Mouse (Mus musculus) thymus, postnatal 25 days (tissue): ENCODE results near the gene Arhgef25.
"Not testable (repeated sequence)": the region's sequence is repeated elsewhere in the genome, so short reads cannot be mapped to it uniquely, and the experiment has no call there.

Source experiments
- DNase-seq: peaks from one replicate; pipeline ENCODE4 v3.0.0; 2022

Gene Arhgef25

DNA sequence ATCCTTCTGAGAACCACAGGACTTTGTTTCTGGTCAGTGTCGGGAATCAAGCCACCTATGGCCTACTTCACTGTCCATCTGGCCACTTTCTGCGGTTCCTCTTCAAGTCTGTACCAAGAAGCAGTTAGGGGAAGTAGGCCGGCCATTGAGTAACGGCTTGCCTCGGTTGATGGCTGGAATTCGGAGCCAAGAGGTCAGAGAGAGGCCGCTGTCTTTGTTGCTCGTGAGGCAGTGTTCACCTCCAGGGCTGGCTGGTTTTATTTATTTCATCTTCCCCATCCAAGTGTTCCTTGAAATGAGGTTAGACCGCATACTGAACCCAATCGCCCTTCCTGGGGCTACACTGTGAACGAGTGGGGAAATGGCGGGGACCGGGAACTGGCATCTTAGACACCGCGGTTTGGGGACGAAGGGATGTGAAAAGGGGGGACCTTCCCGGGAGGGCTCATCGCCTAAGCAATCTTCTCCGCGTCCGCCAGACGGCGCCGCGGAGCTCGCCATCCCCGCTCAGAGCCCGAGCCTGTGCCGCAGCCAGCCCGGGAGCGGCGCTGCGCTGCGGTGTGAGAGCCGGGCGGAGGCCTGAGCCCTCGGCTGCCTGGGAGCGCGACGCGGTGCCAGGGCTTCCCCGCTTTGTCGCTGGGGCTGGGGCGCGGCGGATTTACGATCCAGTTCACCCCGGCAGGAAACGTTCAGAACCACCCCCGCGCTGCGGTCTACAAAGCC, 25.1 kb downstream of the Arhgef25 start, which contains the start of gene B4galnt1:
B4galnt1 (plus strand) TSS at position 595 of the 723 bp plus-strand sequence.
- DNase-seq: peak; percentile 87

DNA sequence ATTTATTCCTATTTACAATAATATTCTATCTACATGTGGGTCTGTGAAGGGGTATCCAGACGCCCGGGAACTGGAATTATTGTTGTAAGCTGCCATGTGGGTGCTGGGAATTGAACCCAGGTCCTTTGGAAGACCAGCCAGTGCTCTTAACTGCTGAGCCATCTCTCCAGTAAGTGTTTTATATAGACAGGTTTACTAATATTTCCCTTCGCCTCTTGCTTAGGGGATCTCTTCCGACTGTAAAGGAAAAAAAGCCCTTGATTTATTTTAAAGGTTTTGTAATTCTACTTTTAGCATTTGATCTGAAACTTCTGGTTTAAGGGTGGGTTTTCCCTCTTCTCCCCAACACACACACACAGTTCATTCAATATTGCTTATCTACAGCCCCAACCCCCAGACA, 25.7 kb downstream of the Arhgef25 start:
- DNase-seq: no peak

DNA sequence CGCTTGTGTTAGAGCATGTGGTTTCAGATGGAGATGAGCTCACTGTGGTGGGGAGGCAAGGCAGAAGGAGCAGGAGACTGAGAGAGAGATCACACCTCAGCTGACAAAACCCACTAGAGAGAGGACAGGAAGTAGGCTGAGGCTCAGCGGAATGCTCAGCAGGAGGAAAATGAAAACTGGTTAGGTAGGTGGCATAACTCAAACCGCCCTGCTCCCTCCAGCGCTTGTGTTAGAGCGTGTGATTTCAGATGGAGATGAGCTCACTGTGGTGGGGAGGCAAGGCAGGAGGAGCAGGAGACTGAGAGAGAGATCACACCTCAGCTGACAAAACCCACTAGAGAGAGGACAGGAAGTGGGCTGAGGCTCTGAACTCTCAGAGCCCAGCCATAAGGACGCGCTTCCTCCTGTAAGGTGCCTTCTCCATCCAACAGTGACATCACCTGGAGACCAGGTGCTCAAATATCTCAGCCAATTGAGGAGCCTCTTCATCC, 27.1 kb downstream of the Arhgef25 start:
- peak; percentile 72 for DNase-seq

DNA sequence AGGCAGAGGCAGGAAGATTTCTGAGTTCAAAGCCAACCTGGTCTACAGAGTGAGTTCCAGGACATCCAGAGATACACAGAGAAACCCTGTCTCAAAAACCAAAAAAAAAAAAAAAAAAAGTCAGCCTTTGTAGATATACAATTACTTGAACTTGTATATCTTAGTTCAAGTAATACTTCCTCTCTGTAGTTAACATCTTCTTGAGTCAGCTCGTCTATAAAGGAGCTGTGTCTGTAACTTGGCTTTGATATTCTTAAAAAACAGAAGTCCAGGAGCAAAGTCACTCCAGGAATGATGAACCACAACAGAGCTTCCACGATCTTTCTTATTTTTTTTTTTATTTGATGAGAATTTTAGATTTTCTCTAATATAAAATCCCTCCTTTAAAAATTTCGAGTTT, 29.2 kb downstream of the Arhgef25 start:
- no peak for DNase-seq

DNA sequence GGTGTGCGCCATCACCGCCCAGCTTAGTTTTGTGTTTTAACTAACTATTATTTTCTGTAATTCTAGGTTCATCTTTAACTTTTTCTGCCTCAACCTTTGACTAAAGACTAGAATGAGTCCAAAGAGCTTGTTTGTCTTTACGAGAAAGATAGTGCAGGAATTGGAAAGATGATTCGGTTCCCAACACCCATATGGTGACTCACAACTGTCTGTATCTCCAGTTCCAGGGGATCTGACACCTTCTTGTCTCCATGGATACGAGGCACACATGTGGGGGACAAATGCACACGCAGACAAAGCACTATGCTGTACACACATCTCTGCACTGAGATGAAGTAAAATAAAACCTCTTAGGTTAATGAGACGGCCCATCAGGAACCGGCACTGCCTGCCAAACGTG, 29.8 kb downstream of the Arhgef25 start:
- DNase-seq: no peak

DNA sequence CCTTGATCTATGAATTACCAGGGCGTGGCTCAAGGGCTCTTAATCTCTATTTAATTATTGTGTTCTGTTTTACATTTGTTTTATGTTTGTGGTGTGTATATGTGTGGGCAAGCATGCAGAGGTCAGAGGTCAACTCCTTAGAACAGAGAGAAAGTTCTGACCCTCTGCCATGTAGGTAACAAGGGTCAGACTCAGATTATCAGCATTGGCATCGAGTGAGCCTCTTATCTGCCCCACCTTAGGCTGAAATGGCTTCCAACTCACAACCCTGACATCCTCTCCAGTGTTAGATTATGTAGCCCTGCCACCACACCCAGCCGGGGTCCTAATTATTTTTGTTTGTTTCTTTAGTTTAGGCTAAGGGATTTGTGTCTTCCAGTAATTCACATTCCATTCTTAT, 31.4 kb downstream of the Arhgef25 start:
- no peak for DNase-seq

DNA sequence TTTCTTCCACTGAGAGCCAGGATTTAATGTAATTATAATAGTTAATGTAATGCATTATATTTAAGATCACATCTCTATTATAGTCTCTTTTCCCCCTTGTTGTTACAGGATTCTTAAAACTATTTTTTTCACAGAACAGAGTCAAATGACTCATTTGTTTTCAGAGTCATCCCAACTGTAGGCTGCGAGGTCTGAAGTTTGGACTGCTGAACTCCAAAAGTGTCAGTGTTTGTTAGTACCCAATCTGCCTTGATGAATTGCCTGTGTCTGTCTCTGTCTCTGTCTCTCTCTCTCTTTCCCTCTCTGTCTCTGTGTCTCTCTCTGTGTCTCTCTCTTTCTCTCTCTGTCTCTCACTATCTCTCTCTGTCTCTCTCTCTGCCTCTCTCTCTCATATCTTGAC, 33.4 kb downstream of the Arhgef25 start:
- DNase-seq: no peak

DNA sequence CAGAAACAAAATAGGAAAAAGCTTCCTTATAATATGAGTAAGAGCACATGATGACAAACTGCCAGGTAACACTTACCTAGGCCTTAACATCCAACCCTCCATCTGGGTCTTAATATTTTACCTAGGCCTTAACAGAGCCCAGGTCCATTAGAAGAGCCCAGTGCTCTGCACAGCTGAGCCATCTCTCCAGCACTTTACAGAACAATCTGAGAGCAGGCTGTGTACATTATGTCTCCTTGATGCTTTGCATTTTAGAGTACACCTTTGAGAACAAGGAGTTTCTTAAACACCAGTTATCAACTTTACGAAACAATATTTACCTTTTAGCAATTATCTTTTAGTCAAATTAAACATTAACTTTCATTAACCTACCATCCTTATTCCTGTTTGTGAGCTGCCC, 33.8 kb downstream of the Arhgef25 start:
- DNase-seq: no peak

DNA sequence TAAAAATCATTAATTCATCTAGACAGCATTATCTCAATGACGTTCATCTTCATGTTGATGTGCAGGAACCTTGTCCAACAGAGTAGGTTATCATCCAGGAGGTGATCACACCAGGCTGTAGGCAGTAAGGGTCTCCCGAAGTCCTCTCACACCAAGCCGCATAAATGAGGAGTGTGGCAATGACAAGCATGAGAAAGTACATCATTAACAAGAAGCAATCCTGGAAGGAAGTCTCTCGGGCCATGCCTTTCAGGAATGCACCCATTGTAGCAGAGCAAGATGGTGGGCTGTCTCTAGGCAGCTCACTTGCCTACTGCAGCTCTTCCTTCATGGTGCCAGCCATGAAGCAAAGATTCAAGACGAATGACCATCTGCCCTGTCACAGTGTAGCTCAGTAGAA, 35.2 kb downstream of the Arhgef25 start:
- DNase-seq: no peak

DNA sequence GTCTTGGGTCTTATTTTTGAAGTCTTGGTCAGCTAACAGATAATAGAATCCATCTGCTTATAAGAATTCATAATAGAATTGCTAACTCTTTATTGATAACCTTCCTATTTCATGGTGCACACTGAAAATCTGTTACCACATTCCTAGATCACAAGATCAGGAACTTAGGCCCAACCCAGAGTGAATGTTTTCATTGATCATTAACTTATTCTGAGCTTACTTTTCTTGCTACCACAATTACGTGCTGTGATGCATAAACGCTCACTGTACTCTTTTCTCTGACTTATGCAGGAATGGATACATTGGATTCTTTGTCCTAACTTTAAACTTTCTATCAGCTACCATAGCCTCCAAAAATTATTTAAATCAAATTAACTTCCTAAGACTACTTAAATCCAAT, 35.6 kb downstream of the Arhgef25 start:
- no peak for DNase-seq

DNA sequence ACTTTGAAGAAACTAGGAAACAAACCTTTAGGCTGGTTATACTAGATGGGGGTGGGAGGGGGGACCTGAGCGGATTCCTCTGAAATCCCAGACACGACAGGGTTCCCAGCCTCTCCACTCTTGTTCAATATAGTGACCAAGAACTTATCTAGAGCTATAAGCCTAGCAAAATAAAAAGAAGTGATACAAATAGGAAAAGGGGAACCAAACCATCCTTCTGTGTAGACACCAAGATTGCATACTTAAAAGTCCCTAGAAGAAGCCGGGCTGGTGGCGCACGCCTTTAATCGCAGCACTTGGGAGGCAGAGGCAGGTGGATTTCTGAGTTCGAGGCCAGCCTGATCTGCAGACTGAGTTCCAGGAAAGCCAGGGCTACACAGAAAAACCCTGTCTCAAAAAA, 36.6 kb downstream of the Arhgef25 start:
- no peak for DNase-seq

DNA sequence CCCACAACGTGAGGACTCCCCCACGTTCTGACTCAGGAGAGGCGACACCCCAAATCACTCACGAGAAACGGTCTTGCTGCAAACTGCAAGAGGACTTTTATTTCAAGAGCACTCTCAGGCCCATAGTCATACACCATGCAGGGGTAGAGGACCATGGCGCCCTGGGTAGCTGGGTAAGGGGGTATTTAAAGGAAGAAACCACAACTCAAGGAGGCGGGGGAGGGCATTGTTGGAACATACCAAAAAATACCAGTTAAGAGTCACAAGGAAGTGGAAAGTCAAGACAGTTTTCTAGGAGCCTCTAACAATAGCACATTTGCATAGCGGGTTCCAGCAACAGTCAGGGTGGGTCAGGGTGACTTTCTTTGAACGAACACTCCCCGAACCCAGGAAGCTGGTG, 37.3 kb downstream of the Arhgef25 start:
- DNase-seq: not testable (repeated sequence)

DNA sequence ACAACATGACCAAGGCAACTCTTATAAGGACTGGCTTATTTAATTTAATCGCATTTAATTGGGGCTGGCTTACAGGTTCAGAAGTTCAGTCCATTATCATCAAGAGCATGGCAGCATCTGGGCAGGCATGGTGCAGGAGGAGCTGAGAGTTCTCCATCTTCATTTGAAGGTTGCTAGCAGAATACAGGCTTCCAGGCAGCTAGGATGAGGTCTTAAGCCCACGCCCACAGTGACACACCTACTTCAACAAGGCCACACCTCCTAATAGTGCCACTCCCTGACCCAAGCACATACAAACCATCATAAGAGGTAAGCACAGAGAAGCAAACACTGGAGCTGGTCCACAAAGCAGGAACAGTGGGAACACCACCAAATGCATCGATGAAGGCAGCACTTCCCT, 38.6 kb downstream of the Arhgef25 start:
- DNase-seq: not testable (repeated sequence)

DNA sequence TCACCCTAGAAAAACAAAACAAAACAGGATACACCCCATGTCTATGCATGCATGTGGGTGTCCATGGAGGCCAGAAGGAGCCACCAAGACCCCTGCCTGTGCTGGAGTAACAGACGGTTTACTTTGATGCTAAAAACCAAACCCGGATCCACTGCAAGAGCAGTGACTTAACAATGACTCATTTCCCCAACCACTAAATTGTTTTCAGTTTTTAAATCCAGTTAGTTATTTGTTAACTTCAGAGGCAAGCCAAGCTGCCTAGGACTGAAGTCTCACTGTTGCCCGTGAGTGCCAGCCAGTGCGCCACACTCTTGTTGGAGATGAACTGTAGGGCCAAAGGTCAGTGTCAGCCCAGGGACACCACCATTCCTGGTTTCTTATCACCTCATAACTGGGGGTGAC, 39.4 kb downstream of the Arhgef25 start:
- DNase-seq: no peak

DNA sequence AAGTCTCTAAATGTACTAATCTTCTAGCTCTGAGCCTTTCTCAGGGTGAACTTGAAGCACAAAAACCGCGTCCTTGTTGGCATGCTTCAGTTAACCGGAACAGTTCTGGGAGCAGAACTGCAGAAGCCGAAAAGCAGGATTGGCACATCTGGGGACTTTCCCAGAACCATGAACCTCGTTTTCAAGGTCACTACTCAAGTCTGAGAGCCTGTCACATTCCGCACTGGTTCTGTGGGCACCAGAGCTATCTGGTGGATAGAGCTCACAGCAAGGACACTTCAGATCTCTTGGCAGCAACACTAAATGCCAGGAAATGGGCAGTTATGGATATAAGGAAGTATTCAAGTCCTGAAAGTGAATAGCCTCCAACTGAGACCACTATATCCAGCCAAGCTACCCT, 42.7 kb downstream of the Arhgef25 start:
- no peak for DNase-seq

DNA sequence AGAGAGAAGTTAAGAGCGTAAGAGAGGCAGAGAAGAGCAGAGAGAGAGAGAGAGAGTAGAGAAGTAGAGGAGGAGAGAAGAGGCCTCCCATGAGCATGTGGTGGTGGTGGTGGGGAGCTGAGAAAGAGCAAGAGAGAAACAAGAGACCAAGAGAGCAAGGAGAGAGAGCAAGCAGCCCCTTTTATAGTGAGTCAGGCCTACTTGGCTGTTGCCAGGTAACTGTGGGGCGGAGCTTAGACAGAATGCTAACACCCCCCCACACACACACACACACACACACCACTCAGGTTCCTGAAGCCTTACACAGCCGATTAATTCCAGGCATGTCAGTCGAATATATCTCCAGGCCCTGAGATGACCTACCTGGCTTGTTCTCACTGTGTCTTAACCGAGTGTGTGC, 44.6 kb downstream of the Arhgef25 start:
- no peak for DNase-seq

DNA sequence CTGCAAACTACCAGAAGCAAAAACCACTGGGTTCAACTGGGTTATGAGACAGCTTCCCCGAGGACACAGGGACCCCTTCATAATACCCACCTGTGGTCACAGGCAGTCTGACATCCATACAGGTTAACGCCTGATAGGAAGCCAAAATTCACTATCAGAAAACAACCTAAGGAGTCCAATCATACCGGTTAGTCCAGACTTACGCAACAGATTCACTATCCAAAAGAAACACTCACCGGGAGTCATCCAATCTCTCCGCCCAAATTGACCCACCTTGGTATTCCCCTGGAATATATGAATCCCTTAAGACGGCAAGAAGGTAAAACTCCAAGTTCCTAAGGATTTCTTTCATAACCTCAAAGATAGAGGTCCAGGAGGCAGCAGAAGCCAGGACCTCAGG, 45.3 kb downstream of the Arhgef25 start:
- no peak for DNase-seq

DNA sequence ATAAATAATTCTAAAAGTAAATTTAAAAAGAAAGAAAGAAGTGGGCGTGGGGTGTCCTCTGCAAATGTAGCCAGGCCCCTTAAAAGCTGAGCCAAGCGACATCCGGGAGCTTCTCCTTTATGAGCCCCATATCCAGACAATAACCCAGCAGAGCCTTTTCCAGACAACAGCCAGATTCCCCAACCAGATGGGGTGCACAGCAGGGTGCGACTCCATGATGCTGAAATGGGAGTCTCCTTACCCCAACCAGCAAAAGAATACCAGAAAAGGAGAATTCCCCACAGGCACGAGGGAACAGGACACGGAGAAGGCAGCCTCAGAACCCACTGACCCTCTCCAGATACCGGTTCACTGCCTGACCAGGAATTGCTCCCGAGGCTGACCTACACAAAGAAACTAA, 46.7 kb downstream of the Arhgef25 start:
- no peak for DNase-seq

DNA sequence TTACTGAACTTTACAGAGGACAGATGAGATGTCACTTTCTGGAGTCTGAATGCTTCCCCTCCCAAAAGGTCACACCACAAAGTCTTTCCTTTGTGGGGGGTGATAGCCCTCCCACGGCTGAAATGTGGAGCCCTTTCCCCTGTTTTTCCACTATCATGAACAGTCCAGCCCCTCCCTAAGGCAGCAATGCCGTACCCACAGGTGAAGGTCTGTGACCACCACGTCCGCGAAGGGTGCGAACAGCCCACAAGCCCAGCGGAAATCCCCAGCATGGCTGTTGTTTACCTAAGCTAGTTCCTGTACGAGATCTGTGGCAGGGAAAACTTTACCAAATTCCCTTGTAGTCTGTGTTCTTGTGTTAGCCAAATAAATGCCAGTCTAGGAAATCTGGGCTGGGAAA, 48.4 kb downstream of the Arhgef25 start:
- peak; percentile 72 for DNase-seq

DNA sequence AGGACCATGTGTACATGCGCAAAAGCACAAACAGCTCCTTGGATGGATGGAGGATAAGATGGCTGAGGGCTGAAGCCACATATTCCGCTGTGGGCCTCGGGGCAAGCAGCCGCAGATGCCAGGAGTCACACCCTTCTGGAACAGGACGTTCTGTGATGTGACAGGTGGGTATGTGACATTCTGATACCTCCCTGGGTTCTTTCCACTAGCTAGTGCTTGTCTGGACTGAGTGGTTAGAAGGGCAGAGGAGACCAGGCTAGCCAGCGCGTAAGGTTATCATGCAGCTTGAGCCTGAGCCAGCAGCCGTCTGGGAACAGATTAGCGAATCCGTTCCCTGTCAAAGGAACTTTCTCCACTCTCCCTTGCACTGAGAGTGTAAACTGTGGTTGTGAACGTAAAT, 48.9 kb downstream of the Arhgef25 start:
- DNase-seq: no peak

DNA sequence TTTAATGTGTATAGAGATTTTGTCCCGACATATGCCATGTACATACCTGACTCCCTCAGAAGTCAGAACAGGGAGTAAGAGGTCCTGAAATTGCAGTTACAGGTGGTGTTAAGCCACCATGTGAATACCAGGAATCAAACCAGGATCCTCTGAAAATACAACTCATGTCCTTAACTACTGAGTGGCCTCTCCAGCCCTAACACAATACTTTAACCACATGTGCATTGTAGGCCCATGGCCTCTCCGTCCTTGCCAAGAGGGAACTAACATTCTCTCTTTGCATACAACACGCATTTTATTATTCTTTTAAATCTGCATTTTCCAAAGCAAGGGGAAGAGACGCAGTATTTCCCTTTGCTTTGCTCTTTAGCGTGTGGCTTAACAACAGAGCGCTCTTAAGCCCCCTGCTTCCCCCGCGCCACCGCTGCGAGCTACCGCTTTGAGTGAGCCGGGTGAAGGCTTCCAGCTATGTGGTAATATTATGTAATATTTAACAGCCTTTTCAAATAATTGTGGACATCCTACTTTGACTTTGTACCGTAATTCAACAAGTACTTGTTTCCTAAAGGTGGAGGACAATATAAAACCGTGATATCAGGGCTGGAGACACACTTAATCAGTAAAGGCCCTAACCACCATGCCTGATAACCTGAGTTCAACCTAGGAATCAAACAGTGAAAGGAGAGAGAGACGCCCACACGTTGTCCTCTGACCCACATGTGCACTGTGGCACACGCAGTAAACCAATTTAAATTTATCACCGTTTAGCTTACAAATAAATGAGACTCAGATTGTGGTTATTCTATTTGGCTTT, 51.3 kb downstream of the Arhgef25 start:
- no peak for DNase-seq

DNA sequence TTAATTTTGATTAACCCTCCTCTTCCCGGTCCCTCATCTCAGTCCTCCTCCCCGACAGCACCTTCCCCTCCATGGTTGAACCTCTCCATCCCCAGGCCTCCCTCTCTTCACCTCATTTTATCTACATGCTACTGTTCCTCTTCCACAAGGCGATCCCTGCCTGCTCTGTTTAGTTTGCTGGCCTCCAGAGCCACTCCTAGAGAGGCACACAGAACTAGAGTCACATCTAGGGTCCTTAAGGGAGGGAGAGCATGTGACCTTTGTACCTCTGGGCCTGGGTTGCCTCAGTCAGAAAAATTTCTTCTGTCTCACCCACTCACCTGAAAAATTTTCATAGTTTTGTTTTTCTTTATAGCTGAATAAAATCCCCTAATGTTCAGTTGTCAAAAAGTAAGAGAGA, 52.0 kb downstream of the Arhgef25 start:
- no peak for DNase-seq

DNA sequence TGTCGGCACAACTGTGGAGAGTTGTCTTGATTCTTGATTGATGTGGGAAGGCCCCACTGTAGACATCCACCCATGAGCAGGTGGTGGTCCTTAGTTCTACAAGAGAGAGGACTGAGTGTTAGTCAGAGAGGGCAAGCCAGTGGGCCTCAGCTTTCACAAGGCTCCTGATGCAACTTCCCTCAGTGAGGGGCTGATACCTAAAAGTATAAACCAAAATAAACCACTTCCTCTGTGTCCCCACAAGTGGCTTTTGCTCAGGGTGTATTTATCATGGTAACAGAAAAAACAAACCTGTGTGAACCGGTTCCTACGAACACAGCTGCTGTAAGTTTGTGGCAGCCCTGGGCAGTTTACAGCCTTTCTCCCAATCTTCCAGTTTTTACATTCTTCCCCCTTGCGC, 53.4 kb downstream of the Arhgef25 start:
- peak; percentile 54 for DNase-seq

DNA sequence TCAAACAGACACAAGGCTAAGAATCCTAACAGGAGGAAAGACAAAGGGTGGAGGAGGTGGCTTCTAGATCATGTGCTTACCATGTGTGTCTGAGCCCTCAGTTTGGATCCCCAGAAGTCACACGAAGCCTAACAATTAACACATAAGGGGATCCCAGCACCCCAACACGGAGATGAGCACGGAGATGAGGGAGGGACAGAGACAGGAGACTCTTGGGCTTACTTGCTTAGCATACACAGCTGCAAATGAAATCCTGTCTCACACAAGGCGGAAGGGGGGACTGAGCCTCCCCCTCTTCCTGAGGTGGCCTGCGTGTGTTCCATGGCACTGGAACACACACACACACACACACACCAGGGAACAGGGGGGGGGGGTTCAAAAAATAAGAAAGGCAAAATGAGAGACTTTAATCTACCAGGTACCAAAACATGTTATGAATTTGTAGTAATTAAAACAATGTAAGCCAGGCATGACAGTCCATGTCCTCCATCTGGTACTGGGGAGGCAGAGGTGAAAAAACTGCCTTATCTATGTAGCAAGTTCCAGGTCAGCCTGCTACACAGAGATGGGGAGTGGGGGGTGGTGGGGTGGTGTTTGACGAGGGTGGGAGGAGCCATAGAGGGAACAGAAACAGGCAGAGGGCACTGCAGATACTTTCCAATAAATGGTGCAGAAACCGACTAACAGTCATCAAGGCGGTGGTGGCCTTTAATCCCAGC, 54.6 kb downstream of the Arhgef25 start:
- peak; percentile 63 for DNase-seq
